In genomic region chr13:99125946-99126345, GRCm38 (mm10) we compare ENCODE assay signal across 14 mouse cellular contexts. TPM values are rescaled to one million over a fixed set of nuclear protein-coding genes. Genes with fewer than 3 reads are reported as not detected.
A peak's percentile ranks its signal among the peaks of the same experiment; 100 is the strongest.
DNase-seq lines count a peak whose midpoint lies in the region; ATAC-seq and TF ChIP-seq lines count a peak whose summit lies in the region.
"Had no signal": no experiment of that assay in that cellular context is flagged by ENCODE, and none has a peak within 500 bp of the region (broad histone marks: within the 10 kb centered on the region; RNA-seq: fewer than 3 reads in every experiment).

No protein-coding gene starts in this region.

- no peaks in the 10 kb centered on the region for H3K79me2 ChIP-seq in CH12.LX (replicated peaks; ENCODE audit: control insufficient read depth, extremely low read depth, insufficient read depth, poor library complexity, severe bottlenecking)

- 55% methylated on average over 1 of the region's 1 CpGs for WGBS in embryonic facial prominence, embryonic 11.5 days
- 71% methylated on average over 1 of the region's 1 CpGs for WGBS in embryonic facial prominence, embryonic 10.5 days

- no peaks in the 10 kb centered on the region for H3K27me3 ChIP-seq in embryonic facial prominence, embryonic 11.5 days (ENCODE audit: control insufficient read depth, insufficient read depth, low read length)
- no peaks in the 10 kb centered on the region for H3K27me3 ChIP-seq in embryonic facial prominence, embryonic 10.5 days (replicated peaks; ENCODE audit: low read depth, poor library complexity, severe bottlenecking)
- H3K27me3 ChIP-seq in CH12.LX (replicated peaks) = peaks cover 3% of the 10 kb centered on the region
- H3K27me3 ChIP-seq: limb, embryonic 15.5 days had no signal

- no peaks in the 10 kb centered on the region for H3K4me1 ChIP-seq in embryonic facial prominence, embryonic 11.5 days (ENCODE audit: control insufficient read depth, insufficient read depth, low read length)
- H3K4me1 ChIP-seq in embryonic facial prominence, embryonic 10.5 days = peaks cover 20% of the 10 kb centered on the region
- peaks cover 0 to 9% of the 10 kb centered on the region in 2 experiments; a peak in 1 of 4 replicates for H3K4me1 ChIP-seq in CH12.LX (ENCODE audit: control insufficient read depth in 1 of 2, insufficient read depth in 2 of 2)

- H3K27ac ChIP-seq in embryonic facial prominence, embryonic 11.5 days (replicated peaks; ENCODE audit: low read depth, low read length) = no peak overlapping the region
- no peak overlapping the region for H3K27ac ChIP-seq in embryonic facial prominence, embryonic 10.5 days (replicated peaks)
- no peak overlapping the region; the same call in 1 of the 2 replicates for H3K27ac ChIP-seq in left cerebral cortex, adult 2 months
- no peak overlapping the region for H3K27ac ChIP-seq in CH12.LX (ENCODE audit: insufficient read depth, low read depth)

- intact Hi-C loops in left cerebral cortex, adult 2 months (cut with DNase I) = no loop called here
- intact Hi-C loops in left cerebral cortex, postnatal 36 days (cut with DNase I) = no loop called here

- no peak for TF ChIP-seq EP300 in CH12.LX (IDR thresholded peaks at IDR 0.05; ENCODE audit: low read length)

- H3K4me3 ChIP-seq in embryonic facial prominence, embryonic 11.5 days (ENCODE audit: low read depth, low read length) = no peak overlapping the region
- H3K4me3 ChIP-seq in embryonic facial prominence, embryonic 10.5 days = no peak overlapping the region
- no peak overlapping the region for H3K4me3 ChIP-seq in left cerebral cortex, adult 2 months
- no peak overlapping the region for H3K4me3 ChIP-seq in CH12.LX (replicated peaks in 1 of 3; ENCODE audit: low read depth in 2 of 3, low read length in 2 of 3, poor library complexity in 1 of 3)
- H3K4me3 ChIP-seq: limb, embryonic 15.5 days had no signal

- dilution Hi-C loops in CH12.LX (cut with MboI; ENCODE audit: extremely low pct_ligation_motif_present, extremely low pct_unique_long_range_greater_than_20kb, low sequenced_read_pairs) = no loop called here

- no peak overlapping the region for H3K9ac ChIP-seq in embryonic facial prominence, embryonic 11.5 days (replicated peaks; ENCODE audit: low read length)
- no peak overlapping the region for H3K9ac ChIP-seq in CH12.LX (ENCODE audit: insufficient read depth, low read depth)
- H3K9ac ChIP-seq: limb, embryonic 15.5 days had no signal

- in situ Hi-C loops in CH12.LX (cut with MboI; ENCODE audit: low pct_ligation_motif_present, low pct_unique_long_range_greater_than_20kb, low sequenced_read_pairs) = no loop called here

- no peak for TF ChIP-seq POLR2A in CH12.LX (IDR thresholded peaks at IDR 0.05; ENCODE audit: low read depth, low read length)

- no peaks in the 10 kb centered on the region for H3K9me3 ChIP-seq in embryonic facial prominence, embryonic 11.5 days (replicated peaks; ENCODE audit: control insufficient read depth, low read length)
- no peaks in the 10 kb centered on the region for H3K9me3 ChIP-seq in embryonic facial prominence, embryonic 10.5 days
- peaks cover 4% of the 10 kb centered on the region for H3K9me3 ChIP-seq in CH12.LX (replicated peaks; ENCODE audit: low read length)
- H3K9me3 ChIP-seq: limb, embryonic 15.5 days had no signal

- H3K36me3 ChIP-seq in embryonic facial prominence, embryonic 11.5 days (replicated peaks; ENCODE audit: control insufficient read depth, insufficient read depth, low read depth, low read length) = no peaks in the 10 kb centered on the region
- H3K36me3 ChIP-seq in embryonic facial prominence, embryonic 10.5 days (replicated peaks) = no peaks in the 10 kb centered on the region
- no peaks in the 10 kb centered on the region for H3K36me3 ChIP-seq in CH12.LX (replicated peaks in 1 of 2; ENCODE audit: control insufficient read depth in 1 of 2, insufficient read depth in 1 of 2, low read length in 1 of 2)
- H3K36me3 ChIP-seq: limb, embryonic 15.5 days had no signal

- H3K4me2 ChIP-seq in embryonic facial prominence, embryonic 11.5 days (ENCODE audit: low read depth, low read length) = no peak overlapping the region
- H3K4me2 ChIP-seq in CH12.LX (ENCODE audit: insufficient read depth, low read depth, poor library complexity, severe bottlenecking) = no peak overlapping the region
- H3K4me2 ChIP-seq: limb, embryonic 15.5 days had no signal

- peak; percentile 66 for TF ChIP-seq RAD21 in CH12.LX (IDR thresholded peaks at IDR 0.05; ENCODE audit: low read depth, low read length)

- TF ChIP-seq CTCF in left cerebral cortex, adult 2 months (IDR thresholded peaks at IDR 0.05) = peak; percentile 59
- peak; percentile 21 to 76; a peak in 2 of 4 replicates for TF ChIP-seq CTCF in CH12.LX (conservative IDR thresholded peaks at IDR 0.05 in 1 of 2, IDR thresholded peaks at IDR 0.05 in 1 of 2; ENCODE audit: low read depth in 2 of 2, low read length in 2 of 2)

- peak; percentile 33 for DNase-seq in embryonic facial prominence, embryonic 11.5 days (ENCODE audit: low spot score)
- DNase-seq in embryonic facial prominence, embryonic 10.5 days (ENCODE audit: low spot score) = no peak
- no peak for DNase-seq in left cerebral cortex, adult 2 months (ENCODE audit: extremely low spot score in 1 of 2, low spot score in 2 of 2)
- no peak for DNase-seq in left cerebral cortex, postnatal 36 days (ENCODE audit: low spot score in 2 of 2)
- peak; percentile 27 for DNase-seq in CH12.LX (ENCODE audit: extremely low read depth)
- DNase-seq in spleen, postnatal 36 days (ENCODE audit: low spot score in 2 of 2) = no peak
- DNase-seq in cerebellum, adult 11-12 months = no peak
- DNase-seq: adrenal gland, adult 8-10 months; cerebellum, postnatal 14 days; kidney, postnatal 14 days had no signal

- ATAC-seq in embryonic facial prominence, embryonic 11.5 days (replicated peaks; ENCODE audit: insufficient number of reproducible peaks, low FRiP score, low TSS enrichment, low read depth) = no peak
- ATAC-seq in granulocyte monocyte progenitor cell, adult 5-6 weeks (replicated peaks; ENCODE audit: poor library complexity, severe bottlenecking) = peak; percentile 51
- ATAC-seq: forebrain, embryonic 16.5 days had no signal

TF ChIP-seq in CH12.LX, 34 proteins besides CTCF, POLR2A, EP300 and RAD21:
- TF ChIP-seq ZKSCAN1 (IDR thresholded peaks at IDR 0.05; ENCODE audit: borderline replicate concordance, low read depth, low read length) (no peak), MAX (IDR thresholded peaks at IDR 0.05; ENCODE audit: low read length) (peak; percentile 31; the same call in 1 of the 2 replicates), TCF12 (IDR thresholded peaks at IDR 0.05; ENCODE audit: low read depth, low read length) (no peak), USF1 (IDR thresholded peaks at IDR 0.05; ENCODE audit: low read depth, low read length) (no peak), ZMIZ1 (IDR thresholded peaks at IDR 0.05; ENCODE audit: low read depth, low read length) (no peak), GABPA (IDR thresholded peaks at IDR 0.05; ENCODE audit: insufficient replicate concordance, low read depth, low read length) (no peak), MXI1 (IDR thresholded peaks at IDR 0.05; ENCODE audit: low read depth, low read length) (no peak; the same call in 1 of the 2 replicates), ZNF384 (IDR thresholded peaks at IDR 0.05; ENCODE audit: low read depth, low read length) (no peak), ZC3H11A (IDR thresholded peaks at IDR 0.05; ENCODE audit: low read depth, low read length) (peak; percentile 54), ELF1 (IDR thresholded peaks at IDR 0.05; ENCODE audit: low read depth, low read length) (no peak), SMC3 (IDR thresholded peaks at IDR 0.05; ENCODE audit: low read depth, low read length) (peak; percentile 71), SIN3A (IDR thresholded peaks at IDR 0.05; ENCODE audit: low read length) (no peak), MYC (IDR thresholded peaks at IDR 0.05; ENCODE audit: low read depth, low read length) (peak; percentile 96)
TF ChIP-seq in CH12.LX: peak in this region for 4.

RNA-seq across cellular contexts. Expression of gene Zfp366, which starts 58.7 kb away (rescaled TPM):
- polyA plus RNA-seq in embryonic facial prominence, embryonic 11.5 days (2014; fragmentation: Nextera tagmentation; extraction: Ambion mirVana) = 0.76 and 0.81 TPM in 2 replicates
- polyA plus RNA-seq in embryonic facial prominence, embryonic 10.5 days (2016; fragmentation: Nextera tagmentation; extraction: Ambion mirVana) = 0.35 and 0.56 TPM in 2 replicates
- total RNA-seq in left cerebral cortex, adult 2 months (2021) = 1 to 10 TPM; 3.1 to 4.1 TPM
- total RNA-seq in left cerebral cortex, postnatal 36 days (2021) = 1 to 10 TPM; 3.2 to 4.8 TPM
- total RNA-seq in CH12.LX (2012; rRNA removed) (not detected in 2 replicates), CH12.LX (2014; rRNA removed) (not detected in 2 replicates)
- not detected in 2 replicates for polyA plus RNA-seq in CH12.LX (2012; ENCODE audit: insufficient read length, low read depth)
- not detected in 2 replicates for total RNA-seq in granulocyte monocyte progenitor cell, adult 5-6 weeks (2014; fragmentation: Nextera tagmentation)
- under 0.01 TPM in 1 of 2 replicates, not detected in the other for total RNA-seq in granulocyte monocyte progenitor cell, adult 5-6 weeks (2017)
- total RNA-seq: monocyte, adult 5-6 weeks had no signal

Comparison
In these comparisons a context has a peak if more than half of its experiments do, and no peak if none do; other contexts are left out.
1. DNase-seq: peak in embryonic facial prominence, embryonic 11.5 days (single experiment) and CH12.LX (single experiment); none in embryonic facial prominence, embryonic 10.5 days (single experiment), left cerebral cortex, adult 2 months (0 of 2), left cerebral cortex, postnatal 36 days (0 of 2), spleen, postnatal 36 days (0 of 2) and cerebellum, adult 11-12 months (single experiment).
2. RNA of gene Zfp366, which starts 58.7 kb away (total RNA-seq): 3.2 to 4.8 TPM in left cerebral cortex, postnatal 36 days and 3.1 to 4.1 TPM in left cerebral cortex, adult 2 months; not detected in CH12.LX and under 0.01 TPM in granulocyte monocyte progenitor cell, adult 5-6 weeks; every median in the first group is over 4 times any median in the second.